Mouse (Mus musculus): Measurements from ENCODE around the gene C4bp. TPM values are rescaled to one million over a fixed set of nuclear protein-coding genes. Genes with fewer than 3 reads are reported as not detected.

Gene C4bp
- polyA plus RNA-seq (2015; fragmentation: Illumina TruSeq; extraction: RNeasy Lipid Tissue Mini Kit (QIAGEN cat#74804); ENCODE audit: insufficient read depth, low replicate concordance) = not detected

DNA sequence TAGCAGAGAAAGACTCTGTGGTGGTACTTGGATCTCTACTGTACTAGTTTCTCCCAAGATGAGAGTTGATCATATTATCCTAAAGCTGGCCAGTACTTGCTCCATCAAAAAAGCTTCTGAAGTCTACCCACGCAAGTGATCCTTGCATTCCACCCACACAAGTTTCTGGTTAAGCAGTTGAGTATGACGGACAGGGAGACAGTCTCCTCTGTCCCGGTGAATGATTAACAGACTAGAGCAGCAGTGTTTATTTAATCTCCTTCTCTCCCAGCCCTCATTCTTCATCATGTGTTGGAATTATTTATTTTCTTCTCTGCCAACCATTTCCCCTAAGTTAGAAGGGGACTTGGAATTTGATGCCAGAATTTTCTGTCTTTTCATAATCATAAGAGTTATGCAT lies at the start of gene C4bp:
TSS of gene C4bp (minus strand) at position 179 of the 400 bp plus-strand sequence.

DNA sequence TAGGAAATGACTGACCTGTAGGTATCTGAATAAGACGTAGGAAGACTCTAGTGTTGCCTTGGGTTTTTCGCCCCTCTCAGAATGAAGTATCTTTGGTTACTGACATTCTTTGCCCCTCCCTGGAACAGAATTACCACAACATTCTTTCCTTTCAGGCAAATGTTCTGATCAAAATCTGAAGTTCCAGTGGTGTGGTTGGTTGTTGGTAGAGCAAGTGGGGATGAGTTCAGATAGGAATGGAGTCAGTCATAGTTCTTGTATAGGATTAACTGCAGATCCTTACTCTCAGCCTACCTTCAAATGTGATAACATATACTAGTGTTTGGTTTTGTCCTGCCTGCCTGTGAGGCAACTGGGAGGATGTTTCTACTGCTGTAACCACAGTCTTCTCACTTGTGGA lies 31.9 kb downstream of the C4bp start, which contains the start of gene Zp3r:
TSS of gene Zp3r (minus strand) at position 101 of the 400 bp plus-strand sequence.

Other genes with a start within 250 kb of the C4bp start
- 0.18 TPM for gene Cd55b, start 238.6 kb downstream of the C4bp start, polyA plus RNA-seq (2015; fragmentation: Illumina TruSeq; extraction: RNeasy Lipid Tissue Mini Kit (QIAGEN cat#74804); ENCODE audit: insufficient read depth, low replicate concordance)
- gene Cd55, start 198.9 kb downstream of the C4bp start, polyA plus RNA-seq (2015; fragmentation: Illumina TruSeq; extraction: RNeasy Lipid Tissue Mini Kit (QIAGEN cat#74804); ENCODE audit: insufficient read depth, low replicate concordance) = 412 TPM
- not detected for gene Zp3r, start 32.0 kb downstream of the C4bp start, polyA plus RNA-seq (2015; fragmentation: Illumina TruSeq; extraction: RNeasy Lipid Tissue Mini Kit (QIAGEN cat#74804); ENCODE audit: insufficient read depth, low replicate concordance)
- gene Gm29427, start 54.2 kb upstream of the C4bp start, polyA plus RNA-seq (2015; fragmentation: Illumina TruSeq; extraction: RNeasy Lipid Tissue Mini Kit (QIAGEN cat#74804); ENCODE audit: insufficient read depth, low replicate concordance) = 0.28 TPM
- gene Yod1, start 55.7 kb upstream of the C4bp start, polyA plus RNA-seq (2015; fragmentation: Illumina TruSeq; extraction: RNeasy Lipid Tissue Mini Kit (QIAGEN cat#74804); ENCODE audit: insufficient read depth, low replicate concordance) = 14.2 TPM
- gene Pfkfb2, start 67.6 kb upstream of the C4bp start, polyA plus RNA-seq (2015; fragmentation: Illumina TruSeq; extraction: RNeasy Lipid Tissue Mini Kit (QIAGEN cat#74804); ENCODE audit: insufficient read depth, low replicate concordance) = 23.9 TPM
- gene AA986860, start 70.3 kb upstream of the C4bp start, polyA plus RNA-seq (2015; fragmentation: Illumina TruSeq; extraction: RNeasy Lipid Tissue Mini Kit (QIAGEN cat#74804); ENCODE audit: insufficient read depth, low replicate concordance) = 0.59 TPM
- gene Fcamr, start 139.3 kb upstream of the C4bp start, polyA plus RNA-seq (2015; fragmentation: Illumina TruSeq; extraction: RNeasy Lipid Tissue Mini Kit (QIAGEN cat#74804); ENCODE audit: insufficient read depth, low replicate concordance) = 3.6 TPM
- 1.0 TPM for gene Pigr, start 165.1 kb upstream of the C4bp start, polyA plus RNA-seq (2015; fragmentation: Illumina TruSeq; extraction: RNeasy Lipid Tissue Mini Kit (QIAGEN cat#74804); ENCODE audit: insufficient read depth, low replicate concordance)
- gene Fcmr, start 204.0 kb upstream of the C4bp start, polyA plus RNA-seq (2015; fragmentation: Illumina TruSeq; extraction: RNeasy Lipid Tissue Mini Kit (QIAGEN cat#74804); ENCODE audit: insufficient read depth, low replicate concordance) = 489 TPM
- not detected for gene Il24, start 225.8 kb upstream of the C4bp start, polyA plus RNA-seq (2015; fragmentation: Illumina TruSeq; extraction: RNeasy Lipid Tissue Mini Kit (QIAGEN cat#74804); ENCODE audit: insufficient read depth, low replicate concordance)
- not detected for gene Il20, start 249.8 kb upstream of the C4bp start, polyA plus RNA-seq (2015; fragmentation: Illumina TruSeq; extraction: RNeasy Lipid Tissue Mini Kit (QIAGEN cat#74804); ENCODE audit: insufficient read depth, low replicate concordance)

All from spleen, adult 10 weeks (tissue).